Mouse (Mus musculus) kidney, adult 2 months (tissue): Measurements from ENCODE around the gene Dus2.

ENCODE experiments used
- CTCF ChIP-seq: fragments of 200-500 bp; conservative IDR thresholded peaks from 2 replicates; pipeline ENCODE4 v1.5.1; 2011; ENCODE audit warnings: low read depth, mild to moderate bottlenecking, control low read depth, low read length, moderate library complexity, mixed read lengths; ENCODE audit not compliant: insufficient read depth, insufficient read length
- POLR2A ChIP-seq: fragments of 200-500 bp; IDR thresholded peaks from one replicate; pipeline ENCODE4 v1.6.1; 2011; ENCODE audit warnings: low read depth, low read length, control low read depth

DNA sequence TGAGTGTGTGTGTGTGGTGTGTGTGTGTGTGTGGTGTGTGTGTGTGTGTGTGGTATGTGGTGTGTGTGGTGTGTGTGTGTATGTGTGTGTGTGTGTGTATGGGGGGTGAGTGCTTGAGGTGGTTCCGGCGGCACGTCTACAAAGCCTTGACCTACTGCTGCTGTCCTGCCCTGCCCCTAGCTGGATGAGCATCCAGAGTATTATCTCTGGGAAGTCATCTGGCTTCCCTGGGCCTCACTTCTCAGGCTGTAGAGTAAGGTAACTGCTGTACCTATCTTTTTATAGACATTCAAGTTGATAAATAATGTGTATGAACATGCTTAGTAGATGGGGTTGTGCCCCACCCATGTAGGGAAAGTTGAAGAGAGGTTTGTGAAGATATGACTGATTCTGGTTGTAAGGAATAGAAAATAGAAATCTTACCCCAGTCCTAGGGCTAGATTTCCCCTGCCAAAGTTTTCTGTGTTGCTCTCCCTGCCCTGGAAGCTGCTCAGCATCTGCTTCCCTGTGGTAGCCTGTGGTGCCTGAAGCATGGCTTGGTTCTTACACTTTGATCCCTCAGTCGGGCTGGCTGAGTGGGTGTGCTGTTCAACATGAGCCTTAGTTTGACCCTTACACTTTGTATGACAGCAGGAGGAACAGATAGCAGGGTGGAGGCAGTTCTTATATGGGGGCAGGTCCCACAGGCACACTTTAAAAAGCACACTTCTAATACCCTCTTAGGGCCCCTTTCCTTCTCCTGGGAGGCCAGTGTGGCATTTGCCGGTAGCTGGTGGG is 56.9 kb downstream of the Dus2 start:
- no peak for TF ChIP-seq POLR2A
- no peak for TF ChIP-seq CTCF
